Mouse (Mus musculus): ENCODE results near the gene Fcmr. TPM values are rescaled to one million over a fixed set of nuclear protein-coding genes. Genes with fewer than 3 reads are reported as not detected.

The Fcmr gene
- 0.63 and 0.72 TPM in 2 replicates for polyA plus RNA-seq (2015; fragmentation: Nextera tagmentation; extraction: Ambion mirVana)

DNA sequence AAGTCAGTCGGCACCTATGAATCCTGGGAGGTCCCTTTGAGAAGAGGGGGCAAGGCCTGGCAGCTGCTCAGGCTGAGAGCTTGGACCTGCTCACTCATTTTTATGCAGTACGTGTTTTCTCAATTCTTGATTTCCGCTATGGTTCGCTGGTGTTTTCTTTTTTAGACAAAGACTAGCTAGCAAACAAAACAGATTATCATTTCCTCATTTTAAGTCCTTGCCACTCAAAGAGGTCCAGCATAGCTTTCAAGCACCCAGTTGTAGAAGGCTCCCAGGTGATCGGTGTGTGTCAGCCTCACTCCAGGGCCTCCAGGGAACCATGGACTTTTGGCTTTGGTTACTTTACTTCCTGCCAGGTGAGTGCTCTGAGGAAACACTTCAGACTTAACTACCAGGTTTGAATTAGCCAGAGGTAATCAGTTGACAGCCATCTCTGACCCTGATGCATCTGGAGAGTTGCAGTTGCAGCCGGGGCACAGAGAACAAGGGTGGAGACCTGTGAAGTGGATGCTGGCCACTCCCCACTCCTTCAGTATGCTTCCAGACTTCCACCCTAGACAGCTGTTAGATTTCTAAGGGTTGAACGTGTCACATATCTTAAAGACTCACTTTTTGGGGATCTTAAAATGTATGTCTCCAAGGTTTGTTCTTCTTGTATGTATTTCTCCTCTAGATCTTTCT lies at the start of gene Fcmr:
TSS of gene Fcmr (plus strand) at position 129 of the 681 bp plus-strand sequence.
- no peak within 1 kb of the TSS for H3K4me2 ChIP-seq
- no peak for ATAC-seq (replicated peaks)
- no peaks in the 10 kb centered on the region for H3K4me1 ChIP-seq
- no peaks in the 10 kb centered on the region for H3K36me3 ChIP-seq (replicated peaks)
- no peaks in the 10 kb centered on the region for H3K9me3 ChIP-seq
- no peaks in the 10 kb centered on the region for H3K27me3 ChIP-seq (replicated peaks)
- no peak within 1 kb of the TSS for H3K27ac ChIP-seq
- H3K9ac ChIP-seq = no peak within 1 kb of the TSS
- H3K4me3 ChIP-seq = no peak within 1 kb of the TSS
- WGBS = 70% methylated on average over 7 of the region's 7 CpGs

DNA sequence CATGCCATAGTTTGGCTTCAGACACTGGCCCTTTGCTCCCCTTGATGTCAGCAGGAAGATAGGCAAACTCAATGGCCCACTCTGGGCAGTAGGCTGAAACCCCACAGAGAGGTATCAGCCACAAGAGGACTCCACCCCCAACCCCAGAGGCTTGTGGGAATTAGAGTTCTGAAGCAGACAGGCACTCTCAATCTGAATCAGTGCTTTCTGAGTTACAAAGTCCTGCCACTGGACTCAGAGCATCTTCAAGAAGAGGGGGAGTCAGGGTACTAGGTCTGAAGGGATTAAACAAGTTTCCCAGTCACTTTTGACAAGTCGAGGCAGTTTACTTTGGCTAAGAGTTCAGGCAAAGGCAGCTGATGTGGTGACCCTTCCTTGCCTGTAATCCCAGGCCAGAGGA lies 45.7 kb upstream of the Fcmr start:
- H3K9me3 ChIP-seq = no peaks in the 10 kb centered on the region
- no peak overlapping the region for H3K27ac ChIP-seq
- no peaks in the 10 kb centered on the region for H3K27me3 ChIP-seq (replicated peaks)
- H3K4me2 ChIP-seq = no peak overlapping the region
- no peak overlapping the region for H3K4me3 ChIP-seq
- no peaks in the 10 kb centered on the region for H3K36me3 ChIP-seq (replicated peaks)
- no peak overlapping the region for H3K9ac ChIP-seq
- WGBS = 75% methylated on average over 1 of the region's 1 CpGs
- H3K4me1 ChIP-seq = no peaks in the 10 kb centered on the region
- ATAC-seq (replicated peaks) = no peak

GRCm38 (mm10) chr1:130820316-130821148 lies 44.9 kb upstream of the Fcmr start:
- WGBS = 82% methylated on average over 7 of the region's 7 CpGs
- H3K9ac ChIP-seq = no peak overlapping the region
- ATAC-seq (replicated peaks) = no peak
- no peaks in the 10 kb centered on the region for H3K9me3 ChIP-seq
- H3K4me2 ChIP-seq = no peak overlapping the region
- no peak overlapping the region for H3K27ac ChIP-seq
- H3K4me3 ChIP-seq = no peak overlapping the region
- no peaks in the 10 kb centered on the region for H3K4me1 ChIP-seq
- H3K27me3 ChIP-seq (replicated peaks) = no peaks in the 10 kb centered on the region
- no peaks in the 10 kb centered on the region for H3K36me3 ChIP-seq (replicated peaks)

- Histone ChIP-seq H3K27me3 (replicated peaks) (no peaks in the 10 kb centered on the region), H3K4me2 (no peak overlapping the region), H3K36me3 (replicated peaks) (no peaks in the 10 kb centered on the region), H3K27ac (no peak overlapping the region), H3K9ac (no peak overlapping the region), H3K4me3 (no peak overlapping the region), H3K9me3 (no peaks in the 10 kb centered on the region), H3K4me1 (no peaks in the 10 kb centered on the region)
- 92% methylated on average over 2 of the region's 2 CpGs for whole genome bisulfite sequencing
- no peak for ATAC-seq (replicated peaks)
These were observed 44.4 kb upstream of the Fcmr start for GRCm38 (mm10) chr1:130821149-130821471.

- H3K27me3 ChIP-seq (replicated peaks) = no peaks in the 10 kb centered on the region
- ATAC-seq (replicated peaks) = no peak
- H3K4me1 ChIP-seq = no peaks in the 10 kb centered on the region
- H3K4me2 ChIP-seq = no peak overlapping the region
- H3K36me3 ChIP-seq (replicated peaks) = no peaks in the 10 kb centered on the region
- no peak overlapping the region for H3K27ac ChIP-seq
- 86% methylated on average over 9 of the region's 9 CpGs for WGBS
- H3K9ac ChIP-seq = no peak overlapping the region
- no peaks in the 10 kb centered on the region for H3K9me3 ChIP-seq
- no peak overlapping the region for H3K4me3 ChIP-seq
These were observed 43.4 kb upstream of the Fcmr start for GRCm38 (mm10) chr1:130821911-130822625.

DNA sequence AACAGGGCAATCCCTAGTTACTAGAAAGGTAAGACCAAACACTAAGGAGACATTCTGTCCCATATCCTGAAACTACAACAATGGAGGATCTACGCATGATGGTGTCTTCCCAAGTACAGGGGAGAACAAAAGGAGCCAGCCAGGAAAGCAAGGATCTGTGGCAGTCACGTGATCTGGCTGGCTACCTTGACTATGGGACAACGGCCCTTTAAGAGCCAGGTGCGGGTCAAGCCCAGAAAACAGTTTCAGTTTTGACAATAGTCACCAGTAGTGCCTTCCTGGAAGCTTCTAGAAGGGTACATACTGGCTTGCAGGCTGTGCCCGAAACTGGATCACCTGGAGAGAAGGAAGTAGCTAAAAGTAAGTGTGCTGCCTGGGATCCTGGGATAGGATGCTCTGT lies 39.0 kb upstream of the Fcmr start, which contains the start of gene Pigr:
TSS of gene Pigr (plus strand) at position 237 of the 400 bp plus-strand sequence.
- 82% methylated on average over 5 of the region's 5 CpGs for WGBS
- Histone ChIP-seq H3K27me3 (replicated peaks) (no peaks in the 10 kb centered on the region), H3K36me3 (replicated peaks) (no peaks in the 10 kb centered on the region), H3K4me2 (no peak within 1 kb of the TSS), H3K27ac (no peak within 1 kb of the TSS), H3K9ac (no peak within 1 kb of the TSS), H3K4me1 (no peaks in the 10 kb centered on the region), H3K4me3 (no peak within 1 kb of the TSS), H3K9me3 (no peaks in the 10 kb centered on the region)
- no peak for ATAC-seq (replicated peaks)

GRCm38 (mm10) chr1:130828656-130829055 lies 36.8 kb upstream of the Fcmr start:
- Histone ChIP-seq H3K27me3 (replicated peaks) (no peaks in the 10 kb centered on the region), H3K27ac (no peak overlapping the region), H3K9me3 (no peaks in the 10 kb centered on the region), H3K4me3 (no peak overlapping the region), H3K9ac (no peak overlapping the region), H3K36me3 (replicated peaks) (no peaks in the 10 kb centered on the region), H3K4me1 (no peaks in the 10 kb centered on the region), H3K4me2 (no peak overlapping the region)
- 85% methylated on average over 4 of the region's 4 CpGs for WGBS
- ATAC-seq (replicated peaks) = no peak

- Histone ChIP-seq H3K27me3 (replicated peaks) (no peaks in the 10 kb centered on the region), H3K4me3 (no peak overlapping the region), H3K9me3 (no peaks in the 10 kb centered on the region), H3K36me3 (replicated peaks) (no peaks in the 10 kb centered on the region), H3K27ac (no peak overlapping the region), H3K4me1 (no peaks in the 10 kb centered on the region), H3K9ac (no peak overlapping the region), H3K4me2 (no peak overlapping the region)
- ATAC-seq (replicated peaks) = no peak
- 77% methylated on average over 8 of the region's 8 CpGs for WGBS
These were observed 35.3 kb upstream of the Fcmr start for GRCm38 (mm10) chr1:130829906-130830830.

- Histone ChIP-seq H3K4me1 (no peaks in the 10 kb centered on the region), H3K9me3 (no peaks in the 10 kb centered on the region), H3K4me3 (no peak overlapping the region), H3K27me3 (replicated peaks) (no peaks in the 10 kb centered on the region), H3K9ac (no peak overlapping the region), H3K36me3 (replicated peaks) (no peaks in the 10 kb centered on the region), H3K27ac (no peak overlapping the region), H3K4me2 (no peak overlapping the region)
- no peak for ATAC-seq (replicated peaks)
- WGBS = 83% methylated on average over 5 of the region's 5 CpGs
These were observed 33.0 kb upstream of the Fcmr start for GRCm38 (mm10) chr1:130832230-130833149.

DNA sequence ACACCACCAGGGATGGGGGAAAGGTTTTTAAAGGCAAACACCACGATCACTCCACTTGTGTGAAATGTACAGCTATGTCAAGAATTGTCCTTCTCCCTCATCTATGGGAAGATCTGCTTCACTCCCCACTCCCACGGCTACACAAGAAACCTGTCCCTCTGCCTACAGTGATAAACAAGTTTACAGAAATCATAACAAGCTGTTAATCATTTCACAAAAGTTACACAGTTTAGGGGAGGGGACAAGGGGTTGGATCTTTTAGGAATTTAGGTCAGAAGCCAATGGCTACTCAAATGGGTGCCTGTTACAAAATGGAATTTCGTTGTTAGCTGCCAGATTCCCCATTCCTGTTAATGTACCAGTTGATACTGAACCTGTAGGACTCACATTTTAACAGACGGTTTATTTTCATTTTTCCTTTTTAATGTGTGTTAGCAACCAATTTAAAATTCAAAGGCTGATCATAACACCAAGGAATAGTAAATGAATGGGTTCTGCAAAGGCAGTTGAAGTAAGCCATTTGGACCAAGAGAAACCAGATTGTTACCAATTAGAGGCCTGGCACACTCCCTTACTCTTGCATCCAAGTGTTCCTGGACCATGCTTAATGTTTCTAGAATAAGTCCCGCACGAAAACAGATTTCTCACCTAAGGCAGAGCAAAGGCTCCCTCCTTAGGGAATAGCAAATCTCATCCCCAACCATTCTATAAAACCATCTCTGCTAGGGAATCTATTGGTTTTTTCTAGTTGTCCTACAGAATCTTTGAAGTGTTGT lies 30.1 kb upstream of the Fcmr start:
- Histone ChIP-seq H3K36me3 (replicated peaks) (no peaks in the 10 kb centered on the region), H3K4me2 (no peak overlapping the region), H3K9me3 (no peaks in the 10 kb centered on the region), H3K4me1 (no peaks in the 10 kb centered on the region), H3K27ac (no peak overlapping the region), H3K9ac (no peak overlapping the region), H3K27me3 (replicated peaks) (no peaks in the 10 kb centered on the region), H3K4me3 (no peak overlapping the region)
- 86% methylated on average over 6 of the region's 6 CpGs for WGBS
- ATAC-seq (replicated peaks) = no peak
